Mouse (Mus musculus): ENCODE results near the gene Exosc3. TPM values are rescaled to one million over a fixed set of nuclear protein-coding genes. Genes with fewer than 3 reads are reported as not detected.
"Not testable (repeated sequence)": the region's sequence is repeated elsewhere in the genome, so short reads cannot be mapped to it uniquely, and the experiment has no call there.

Exosc3 gene
- polyA plus RNA-seq (2014; fragmentation: Nextera tagmentation; extraction: Ambion mirVana), result 142 and 143 TPM in 2 replicates

DNA sequence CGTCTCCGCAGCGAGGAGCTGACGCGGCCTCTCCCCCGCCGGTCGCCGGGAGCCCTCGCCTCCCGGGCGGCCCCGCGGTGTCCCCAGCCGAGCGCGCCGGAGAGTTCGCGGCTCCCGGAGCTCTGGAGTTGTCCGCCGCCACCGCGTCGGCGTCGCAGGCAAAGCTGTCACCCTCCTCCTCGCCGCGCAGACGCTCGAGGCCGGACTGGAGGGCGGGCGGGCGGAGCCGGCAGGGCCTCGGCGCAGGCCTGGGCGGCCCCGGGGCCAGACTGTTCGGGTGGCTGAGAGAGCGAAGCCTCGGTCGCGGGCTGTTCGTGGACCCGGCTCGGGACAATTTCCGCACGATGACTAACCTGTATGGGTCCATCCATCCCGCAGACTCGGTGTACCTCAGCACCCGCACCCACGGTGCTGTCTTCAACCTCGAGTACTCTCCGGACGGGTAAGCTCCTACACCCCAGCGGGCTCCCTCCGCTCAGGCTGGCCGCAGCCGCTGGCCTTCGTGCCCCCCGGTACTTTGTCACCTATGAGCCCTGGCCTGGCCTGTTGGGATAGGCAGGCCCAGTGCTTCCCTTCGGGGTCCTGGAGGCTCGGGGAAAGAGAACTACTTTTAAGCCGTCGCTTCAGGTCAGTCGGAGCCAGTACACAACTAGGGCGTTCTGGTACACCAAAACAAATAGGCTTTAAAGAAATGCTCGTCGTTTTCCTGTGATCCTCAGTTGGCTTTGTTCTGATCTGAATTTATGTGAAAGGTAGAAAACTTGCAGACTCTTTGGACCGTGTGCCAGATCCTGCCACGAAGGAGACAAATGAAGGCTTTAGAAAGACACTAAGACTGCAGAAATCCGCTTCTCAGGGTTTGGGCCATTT is at the start of gene Exosc3:
Gene Exosc3, minus strand, starts transcription at position 447 of the 870 bp plus-strand sequence.
- Histone ChIP-seq H3K36me3 (ENCODE audit: control insufficient read depth, insufficient read depth, low read length) (no peaks in the 10 kb centered on the region), H3K9me3 (ENCODE audit: control insufficient read depth, low read length) (no peaks in the 10 kb centered on the region), H3K27me3 (replicated peaks; ENCODE audit: control insufficient read depth, insufficient read depth, low read length) (no peaks in the 10 kb centered on the region), H3K9ac (ENCODE audit: low read depth, low read length) (peak within 1 kb of the TSS; percentile 97), H3K4me3 (ENCODE audit: low read depth, low read length) (peak within 1 kb of the TSS; percentile 95), H3K4me1 (replicated peaks; ENCODE audit: control insufficient read depth, insufficient read depth, low read length) (peaks cover 9% of the 10 kb centered on the region), H3K27ac (ENCODE audit: low read depth, low read length) (peak within 1 kb of the TSS; percentile 99), H3K4me2 (peak within 1 kb of the TSS; percentile 93)
- peak; percentile 86 for ATAC-seq (replicated peaks; ENCODE audit: low FRiP score)
- WGBS, result under 1% methylated on average over 74 of the region's 76 CpGs
- peak; percentile 70 for DNase-seq (ENCODE audit: low spot score)

DNA sequence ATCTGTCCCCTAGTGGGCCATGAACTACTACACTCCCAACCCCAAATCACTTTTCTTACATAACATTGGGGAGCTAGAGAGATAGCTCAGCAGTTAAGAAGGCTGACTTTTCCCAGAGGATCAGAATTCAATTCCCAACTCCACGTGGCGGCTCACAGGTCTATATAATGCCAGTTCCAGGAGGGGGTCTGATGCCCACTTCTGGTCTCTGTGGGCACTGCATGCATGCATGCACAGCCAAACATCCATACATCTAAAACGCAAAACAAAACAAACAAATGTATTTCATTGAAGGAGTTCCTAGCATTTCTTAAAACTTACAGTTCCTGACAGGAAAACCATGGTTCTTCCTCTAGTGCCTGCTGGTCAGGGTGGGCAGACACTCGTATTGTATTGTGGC is 49.6 kb upstream of the Exosc3 start:
- Histone ChIP-seq H3K4me3 (ENCODE audit: low read depth, low read length) (no peak overlapping the region), H3K27me3 (replicated peaks; ENCODE audit: control insufficient read depth, insufficient read depth, low read length) (no peaks in the 10 kb centered on the region), H3K27ac (ENCODE audit: low read depth, low read length) (no peak overlapping the region), H3K4me1 (replicated peaks; ENCODE audit: control insufficient read depth, insufficient read depth, low read length) (no peaks in the 10 kb centered on the region), H3K9ac (ENCODE audit: low read depth, low read length) (no peak overlapping the region), H3K9me3 (ENCODE audit: control insufficient read depth, low read length) (no peaks in the 10 kb centered on the region), H3K36me3 (ENCODE audit: control insufficient read depth, insufficient read depth, low read length) (peaks cover 4% of the 10 kb centered on the region), H3K4me2 (no peak overlapping the region)
- DNase-seq (ENCODE audit: low spot score), result no peak
- no peak for ATAC-seq (replicated peaks; ENCODE audit: low FRiP score)
- WGBS, result 64% methylated on average over 4 of the region's 4 CpGs

DNA sequence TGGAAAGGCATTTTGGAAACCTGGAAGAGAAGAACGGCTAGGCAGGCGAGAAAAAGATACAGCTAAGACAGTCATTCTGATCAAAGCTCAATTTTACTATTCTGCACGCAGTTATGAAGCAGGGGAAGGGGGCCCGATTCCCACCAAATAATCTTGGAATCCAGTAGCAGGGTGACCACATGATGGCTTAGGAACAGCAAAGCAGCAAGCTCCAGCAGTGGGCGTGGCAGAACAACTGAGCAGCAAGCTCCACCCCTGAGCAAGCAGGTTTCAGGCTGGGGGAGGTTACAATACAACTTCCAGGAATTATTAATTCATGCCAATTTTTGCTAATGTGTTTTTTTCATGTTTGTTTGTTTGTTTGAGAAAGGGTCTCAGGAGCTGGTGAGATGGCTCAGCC is 44.8 kb upstream of the Exosc3 start:
- 86% methylated on average over 5 of the region's 5 CpGs for WGBS
- not testable (repeated sequence) for H3K9me3 ChIP-seq (ENCODE audit: control insufficient read depth, low read length)

DNA sequence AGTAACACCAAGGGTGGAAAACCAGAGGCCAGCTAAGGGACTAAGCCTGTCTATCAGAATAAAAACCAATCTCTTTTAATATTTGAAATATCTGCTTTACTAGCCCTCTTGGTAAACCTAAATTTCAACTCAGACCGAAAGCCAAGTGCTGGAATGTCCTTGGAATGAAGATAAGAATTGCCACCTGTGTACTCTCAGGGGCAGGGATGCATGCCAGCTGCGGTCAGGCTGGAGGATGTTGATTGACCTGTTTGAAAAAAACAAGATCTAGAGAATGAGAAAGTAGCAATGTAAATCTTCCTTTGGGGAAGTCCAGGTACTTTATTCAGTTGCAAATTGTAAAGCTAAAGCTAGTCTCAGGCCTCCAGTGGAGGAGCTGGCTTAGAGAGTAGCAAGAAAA is 39.6 kb upstream of the Exosc3 start:
- H3K27me3 ChIP-seq (replicated peaks; ENCODE audit: control insufficient read depth, insufficient read depth, low read length); DNase-seq (ENCODE audit: low spot score); H3K36me3 ChIP-seq (ENCODE audit: control insufficient read depth, insufficient read depth, low read length); H3K9ac ChIP-seq (ENCODE audit: low read depth, low read length); H3K9me3 ChIP-seq (ENCODE audit: control insufficient read depth, low read length); ATAC-seq (replicated peaks; ENCODE audit: low FRiP score); H3K27ac ChIP-seq (ENCODE audit: low read depth, low read length); H3K4me3 ChIP-seq (ENCODE audit: low read depth, low read length); H3K4me2 ChIP-seq; H3K4me1 ChIP-seq (replicated peaks; ENCODE audit: control insufficient read depth, insufficient read depth, low read length): not testable (repeated sequence)
- WGBS, result 71% methylated on average over 2 of the region's 2 CpGs

More for the DNA sequence above, 44.8 kb upstream of the Exosc3 start:
- H3K9ac ChIP-seq (ENCODE audit: low read depth, low read length); H3K4me3 ChIP-seq (ENCODE audit: low read depth, low read length); H3K4me2 ChIP-seq; DNase-seq (ENCODE audit: low spot score); H3K27me3 ChIP-seq (replicated peaks; ENCODE audit: control insufficient read depth, insufficient read depth, low read length); H3K36me3 ChIP-seq (ENCODE audit: control insufficient read depth, insufficient read depth, low read length); H3K27ac ChIP-seq (ENCODE audit: low read depth, low read length); H3K4me1 ChIP-seq (replicated peaks; ENCODE audit: control insufficient read depth, insufficient read depth, low read length); ATAC-seq (replicated peaks; ENCODE audit: low FRiP score): not testable (repeated sequence)

DNA sequence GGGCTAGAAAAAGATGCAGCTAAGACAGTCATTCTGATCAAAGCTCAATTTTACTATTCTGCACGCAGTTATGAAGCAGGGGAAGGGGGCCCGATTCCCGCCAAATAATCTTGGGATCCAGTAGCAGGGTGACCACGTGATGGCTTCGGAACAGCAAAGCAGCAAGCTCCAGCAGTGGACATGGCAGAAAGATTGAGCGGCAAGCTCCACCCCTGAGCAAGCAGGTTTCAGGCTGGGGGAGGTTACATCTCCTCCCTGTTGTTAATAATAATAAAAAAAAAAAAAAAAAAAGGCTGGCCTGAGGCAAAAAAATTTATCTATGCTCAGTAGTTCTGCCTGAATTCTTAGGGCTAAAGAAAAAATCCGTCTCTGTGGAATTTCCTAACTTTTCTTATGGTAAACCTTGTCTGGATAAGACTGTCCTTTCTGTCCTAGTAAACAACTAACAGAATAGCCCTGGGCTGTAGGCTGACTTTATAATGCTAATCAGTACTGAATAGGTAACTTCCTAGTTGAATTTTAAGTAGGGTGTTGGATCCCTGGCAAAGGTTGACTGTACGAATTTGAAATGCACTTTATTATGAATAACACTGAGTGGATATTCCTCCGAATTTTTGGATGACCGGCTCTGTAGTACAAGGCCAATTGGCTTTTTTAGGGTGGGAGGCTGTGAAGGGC is 38.5 kb upstream of the Exosc3 start:
- not testable (repeated sequence) for H3K4me1 ChIP-seq (replicated peaks; ENCODE audit: control insufficient read depth, insufficient read depth, low read length); DNase-seq (ENCODE audit: low spot score); H3K9ac ChIP-seq (ENCODE audit: low read depth, low read length); H3K9me3 ChIP-seq (ENCODE audit: control insufficient read depth, low read length); H3K4me2 ChIP-seq; H3K27me3 ChIP-seq (replicated peaks; ENCODE audit: control insufficient read depth, insufficient read depth, low read length); H3K4me3 ChIP-seq (ENCODE audit: low read depth, low read length); H3K27ac ChIP-seq (ENCODE audit: low read depth, low read length); H3K36me3 ChIP-seq (ENCODE audit: control insufficient read depth, insufficient read depth, low read length); ATAC-seq (replicated peaks; ENCODE audit: low FRiP score)
- 85% methylated on average over 10 of the region's 10 CpGs for WGBS

DNA sequence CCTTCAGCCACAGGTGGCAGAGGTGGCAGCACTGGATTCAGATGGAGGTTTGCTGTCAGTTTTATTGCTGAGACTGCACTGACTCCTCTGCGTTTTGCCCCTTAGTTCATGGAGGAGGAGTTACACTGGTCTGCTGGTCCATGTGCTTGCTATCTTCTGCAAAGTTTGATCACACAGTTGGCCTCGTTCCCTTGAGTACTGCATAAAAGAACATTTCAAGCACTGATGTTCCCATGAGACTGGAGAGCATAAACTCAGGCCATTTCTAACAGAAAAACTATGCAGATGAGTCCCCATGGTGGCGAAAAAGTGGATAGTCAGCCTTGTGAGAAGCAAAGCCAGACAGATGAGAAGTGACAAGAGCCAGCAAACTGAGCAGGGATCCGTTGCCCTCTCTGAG is 34.0 kb upstream of the Exosc3 start:
- H3K9ac ChIP-seq (ENCODE audit: low read depth, low read length), result no peak overlapping the region
- H3K27me3 ChIP-seq (replicated peaks; ENCODE audit: control insufficient read depth, insufficient read depth, low read length), result no peaks in the 10 kb centered on the region
- no peak overlapping the region for H3K27ac ChIP-seq (ENCODE audit: low read depth, low read length)
- 89% methylated on average over 4 of the region's 4 CpGs for WGBS
- ATAC-seq (replicated peaks; ENCODE audit: low FRiP score) (no peak), DNase-seq (ENCODE audit: low spot score) (no peak)
- H3K9me3 ChIP-seq (ENCODE audit: control insufficient read depth, low read length), result no peaks in the 10 kb centered on the region
- no peak overlapping the region for H3K4me2 ChIP-seq
- H3K4me1 ChIP-seq (replicated peaks; ENCODE audit: control insufficient read depth, insufficient read depth, low read length), result no peaks in the 10 kb centered on the region
- H3K36me3 ChIP-seq (ENCODE audit: control insufficient read depth, insufficient read depth, low read length), result peaks cover 31% of the 10 kb centered on the region
- no peak overlapping the region for H3K4me3 ChIP-seq (ENCODE audit: low read depth, low read length)

DNA sequence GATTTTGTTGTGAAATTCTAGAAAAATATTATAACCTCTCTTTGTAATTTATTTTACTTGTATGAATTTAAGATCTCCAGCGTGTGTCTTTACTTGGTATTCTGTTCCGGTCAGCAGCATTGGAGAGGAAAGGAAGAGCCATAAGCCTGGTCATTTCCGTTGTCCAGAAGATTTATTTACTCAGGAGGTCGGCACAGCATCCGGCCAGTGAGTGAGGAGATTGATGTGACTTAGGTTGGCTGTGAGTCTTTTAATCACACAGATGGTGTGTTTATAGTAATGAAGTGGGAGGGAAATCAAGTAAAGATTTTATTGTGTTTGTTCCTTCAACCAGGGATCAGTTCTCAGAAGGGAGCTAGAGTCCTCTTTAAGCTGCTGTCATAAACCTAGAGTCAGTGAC is 32.3 kb upstream of the Exosc3 start:
- Histone ChIP-seq H3K9me3 (ENCODE audit: control insufficient read depth, low read length) (no peaks in the 10 kb centered on the region), H3K27me3 (replicated peaks; ENCODE audit: control insufficient read depth, insufficient read depth, low read length) (no peaks in the 10 kb centered on the region), H3K36me3 (ENCODE audit: control insufficient read depth, insufficient read depth, low read length) (peaks cover 32% of the 10 kb centered on the region), H3K27ac (ENCODE audit: low read depth, low read length) (no peak overlapping the region), H3K4me2 (no peak overlapping the region), H3K9ac (ENCODE audit: low read depth, low read length) (no peak overlapping the region), H3K4me3 (ENCODE audit: low read depth, low read length) (no peak overlapping the region), H3K4me1 (replicated peaks; ENCODE audit: control insufficient read depth, insufficient read depth, low read length) (no peaks in the 10 kb centered on the region)
- DNase-seq (ENCODE audit: low spot score), result no peak
- WGBS, result 78% methylated on average over 5 of the region's 5 CpGs
- no peak for ATAC-seq (replicated peaks; ENCODE audit: low FRiP score)

DNA sequence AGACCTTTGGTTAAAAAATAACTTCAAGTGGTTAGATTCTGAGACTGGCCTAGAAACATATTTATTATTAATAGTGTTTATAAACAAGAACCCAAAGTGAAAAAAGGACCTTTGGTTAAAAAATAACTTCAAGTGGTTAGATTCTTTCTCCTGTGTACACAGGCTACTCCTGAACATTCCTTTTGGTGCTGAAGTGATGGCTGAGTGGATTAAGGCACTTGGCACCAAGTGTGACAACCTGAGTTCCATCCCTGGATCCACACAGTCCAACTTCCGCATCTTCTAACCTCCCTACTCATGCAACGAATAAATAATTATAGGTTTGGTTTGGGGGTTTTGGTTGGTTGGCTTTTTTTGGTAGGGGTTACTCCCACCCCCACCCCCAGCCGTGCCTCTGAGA is 28.7 kb upstream of the Exosc3 start:
- ATAC-seq (replicated peaks; ENCODE audit: low FRiP score) (no peak), DNase-seq (ENCODE audit: low spot score) (no peak)
- Histone ChIP-seq H3K36me3 (ENCODE audit: control insufficient read depth, insufficient read depth, low read length) (peaks cover 27% of the 10 kb centered on the region), H3K9ac (ENCODE audit: low read depth, low read length) (no peak overlapping the region), H3K4me2 (no peak overlapping the region), H3K4me3 (ENCODE audit: low read depth, low read length) (no peak overlapping the region), H3K9me3 (ENCODE audit: control insufficient read depth, low read length) (no peaks in the 10 kb centered on the region), H3K27ac (ENCODE audit: low read depth, low read length) (no peak overlapping the region), H3K27me3 (replicated peaks; ENCODE audit: control insufficient read depth, insufficient read depth, low read length) (no peaks in the 10 kb centered on the region), H3K4me1 (replicated peaks; ENCODE audit: control insufficient read depth, insufficient read depth, low read length) (no peaks in the 10 kb centered on the region)
- 91% methylated on average over 3 of the region's 3 CpGs for WGBS
